Mouse (Mus musculus): ENCODE data around the gene Wfdc21. TPM values are rescaled to one million over a fixed set of nuclear protein-coding genes. Genes with fewer than 3 reads are reported as not detected.

Gene Wfdc21
- polyA plus RNA-seq, 2 experiments from 2014 or later, result not detected

Other genes with a start within 250 kb of the Wfdc21 start
- gene Heatr9, start 224.8 kb upstream of the Wfdc21 start, polyA plus RNA-seq (2017; shearing (Covaris generic)), result under 1 TPM; 0.25 to 0.46 TPM
- 100 to 1,000 TPM; 462 to 551 TPM for gene Ccl5, start 216.4 kb upstream of the Wfdc21 start, polyA plus RNA-seq (2017; shearing (Covaris generic))
- gene Ccl9, start 168.3 kb upstream of the Wfdc21 start, polyA plus RNA-seq (2017; shearing (Covaris generic)), result under 1 TPM in 1 of 2 experiments, not detected in 1; 0.67 TPM
- gene Ccl6, start 153.9 kb upstream of the Wfdc21 start, polyA plus RNA-seq (2017; shearing (Covaris generic)), result 1 to 10 TPM in 1 of 2 experiments, not detected in 1; 1.4 TPM
- gene Rpl9-ps1, start 101.3 kb upstream of the Wfdc21 start, polyA plus RNA-seq (2017; shearing (Covaris generic)), result 1 to 10 TPM in 1 of 2 experiments, not detected in 1; 2.2 TPM
- 1 to 10 TPM; 1.2 to 5.1 TPM for gene Ccl3, start 97.6 kb upstream of the Wfdc21 start, polyA plus RNA-seq (2017; shearing (Covaris generic))
- gene Ccl4, start 84.4 kb upstream of the Wfdc21 start, polyA plus RNA-seq (2017; shearing (Covaris generic)), result 10 to 100 TPM; 14.3 to 40.5 TPM
- gene Wfdc17, start 42.9 kb upstream of the Wfdc21 start, polyA plus RNA-seq (2017; shearing (Covaris generic)), result not detected
- not detected for gene Wfdc18, start 37.9 kb upstream of the Wfdc21 start, polyA plus RNA-seq (2017; shearing (Covaris generic))
- 10 to 100 TPM; 27.8 to 28.1 TPM for gene Heatr6, start 6.8 kb downstream of the Wfdc21 start, polyA plus RNA-seq (2017; shearing (Covaris generic))
- gene Hnf1b, start 103.1 kb downstream of the Wfdc21 start, polyA plus RNA-seq (2017; shearing (Covaris generic)), result not detected
- gene Ddx52, start 195.1 kb downstream of the Wfdc21 start, polyA plus RNA-seq (2017; shearing (Covaris generic)), result 10 to 100 TPM; 70.5 to 85.7 TPM
- 10 to 100 TPM; 10.4 to 10.8 TPM for gene Synrg, start 217.5 kb downstream of the Wfdc21 start, polyA plus RNA-seq (2017; shearing (Covaris generic))